Mouse (Mus musculus) central nervous system, embryonic 18 days (tissue): ENCODE measurements around the gene Ift57. TPM values are rescaled to one million over a fixed set of nuclear protein-coding genes. Genes with fewer than 3 reads are reported as not detected.

Experiments used
- polyA plus RNA-seq: library from polyadenylated mRNA; depleted of rRNA; stranded (reverse); fragments of >200 nt; gene quantifications from 2 replicates; pipeline ENCODE4 v1.2.3, GENCODE M21; 2012; rRNA removed

Gene Ift57
- polyA plus RNA-seq: 37.2 and 40.6 TPM in 2 replicates

GRCm38 (mm10) chr16:49698620-49699525 lies at the start of gene Ift57:
Gene Ift57 (plus strand): TSS chr16:49699233.

DNA sequence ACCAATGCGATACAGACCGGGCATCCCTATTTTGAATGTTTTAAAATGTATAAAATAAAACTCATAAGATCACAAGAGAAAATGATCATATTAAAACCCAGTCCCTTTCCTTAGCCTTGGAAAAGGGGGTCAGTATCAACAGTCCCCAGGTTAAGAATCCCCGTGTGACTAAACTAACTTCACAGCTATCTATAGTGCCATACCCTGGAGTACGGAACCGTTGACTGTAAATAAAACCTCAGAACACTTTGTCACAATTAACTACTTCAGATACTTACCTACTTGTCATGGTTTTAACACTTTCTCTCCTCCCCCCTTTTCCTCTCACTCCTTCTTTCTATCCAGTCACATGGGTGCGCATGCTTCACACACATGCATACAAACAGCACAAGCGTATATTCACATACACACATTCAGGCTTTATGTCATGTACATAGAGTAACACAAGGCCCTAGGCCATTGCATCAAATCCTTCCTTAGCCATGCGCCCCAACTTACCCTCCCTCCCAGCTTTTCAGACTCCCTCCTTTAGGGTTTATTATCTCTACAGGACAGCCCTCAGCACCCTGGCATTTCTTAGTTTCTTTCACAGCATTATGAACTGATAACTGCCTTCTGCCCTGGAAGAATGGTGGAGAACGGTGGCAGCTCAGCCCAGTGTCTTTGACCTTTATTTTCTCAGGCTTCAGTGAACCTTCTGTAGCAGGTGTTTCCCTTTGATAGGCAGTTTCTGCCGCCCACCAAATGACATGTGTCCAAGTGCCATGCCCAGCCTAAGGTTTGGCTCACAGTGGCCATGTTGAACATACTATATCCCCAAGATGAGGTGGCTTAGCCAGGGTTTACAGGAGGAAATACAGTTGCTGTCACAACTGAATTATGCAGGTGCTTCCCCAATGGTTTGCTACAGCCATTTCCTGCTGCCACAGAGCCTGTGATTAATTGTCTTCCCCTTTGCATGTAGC lies 100.8 kb downstream of the Ift57 start, which contains the start of gene Cd47:
Gene Cd47, plus strand, starts transcription at position 937 of the 965 bp plus-strand sequence.

Other genes with a start within 250 kb of the Ift57 start
- gene Cd47, start 101.3 kb downstream of the Ift57 start, polyA plus RNA-seq: 70.8 and 74.4 TPM in 2 replicates